Mouse (Mus musculus) liver, postnatal 0 days (tissue): Measurements from ENCODE around the gene Ccr1. TPM values are rescaled to one million over a fixed set of nuclear protein-coding genes. Genes with fewer than 3 reads are reported as not detected.

Experiments used
- ATAC-seq: fragments of 200-750 bp; cut with Nextera tagmentation; 2 replicates; pipeline ENCODE4 v1.8.0; 2017; ENCODE audit warnings: mild to moderate bottlenecking, moderate library complexity
- DNase-seq: peaks from one replicate; pipeline ENCODE4 v3.0.0-alpha.2; 2016
- H3K27ac ChIP-seq: fragments of 300-500 bp; sonication (generic); 2 replicates; pipeline ENCODE4 v1.5.1; 2014; ENCODE audit warnings: antibody characterized with exemption, moderate library complexity, mild to moderate bottlenecking, low read depth
- H3K27me3 ChIP-seq: fragments of 300-500 bp; sonication (generic); 2 replicates; pipeline ENCODE4 v1.6.1; 2014; ENCODE audit warnings: low read length, control low read depth, mixed read lengths; ENCODE audit not compliant: insufficient read depth
- H3K36me3 ChIP-seq: fragments of 300-500 bp; sonication (generic); replicated peaks from 2 replicates; pipeline ENCODE4 v1.6.1; 2014; ENCODE audit warnings: mild to moderate bottlenecking, control low read depth, low read length, moderate library complexity, mixed read lengths; ENCODE audit not compliant: insufficient read depth
- H3K4me1 ChIP-seq: fragments of 300-500 bp; sonication (generic); 2 replicates; pipeline ENCODE4 v1.6.1; 2014; ENCODE audit warnings: antibody characterized with exemption, mild to moderate bottlenecking, control low read depth; ENCODE audit not compliant: insufficient read depth
- H3K4me2 ChIP-seq: fragments of 300-500 bp; sonication (generic); 2 replicates; pipeline ENCODE4 v1.6.1; 2014; ENCODE audit warnings: low read depth, mild to moderate bottlenecking, low read length, moderate library complexity, mixed read lengths
- H3K4me3 ChIP-seq: fragments of 300-500 bp; sonication (generic); 2 replicates; pipeline ENCODE4 v1.5.1; 2014; ENCODE audit warnings: low read depth, low read length
- H3K9ac ChIP-seq: fragments of 300-500 bp; sonication (generic); replicated peaks from 2 replicates; pipeline ENCODE4 v1.6.1; 2014; ENCODE audit warnings: mild to moderate bottlenecking, moderate library complexity
- H3K9me3 ChIP-seq: fragments of 300-500 bp; sonication (generic); 2 replicates; pipeline ENCODE4 v1.6.1; 2016; ENCODE audit warnings: mild to moderate bottlenecking, control low read depth, low read length, mixed read lengths
- CTCF ChIP-seq: sonication (generic); IDR thresholded peaks from 2 replicates; pipeline ENCODE4 v1.5.1; 2016; ENCODE audit warnings: antibody characterized with exemption, low read depth
- EP300 ChIP-seq: IDR thresholded peaks from 2 replicates; pipeline ENCODE4 v1.6.1; 2016; ENCODE audit warnings: antibody characterized with exemption, low read depth, mild to moderate bottlenecking
- WGBS: fragments of 180-500 bp; shearing (Covaris S2); extraction: QIAGEN DNeasy Blood & Tissue Kit; methylation state at CpG from one replicate; pipeline ENCODE4 v1.1.7; 2014; ENCODE audit not compliant: insufficient replicate concordance; 5-methylcytosine and 5-hydroxymethylcytosine counted together
- polyA plus RNA-seq: library from polyadenylated mRNA; unstranded; fragments of >200 nt; fragmentation: Nextera tagmentation; extraction: Ambion mirVana; gene quantifications from 2 replicates; pipeline ENCODE4 v1.2.1, GENCODE M21; 2015

Ccr1 gene
- polyA plus RNA-seq, 1 experiment from 2014 or later, result 2.9 TPM

DNA sequence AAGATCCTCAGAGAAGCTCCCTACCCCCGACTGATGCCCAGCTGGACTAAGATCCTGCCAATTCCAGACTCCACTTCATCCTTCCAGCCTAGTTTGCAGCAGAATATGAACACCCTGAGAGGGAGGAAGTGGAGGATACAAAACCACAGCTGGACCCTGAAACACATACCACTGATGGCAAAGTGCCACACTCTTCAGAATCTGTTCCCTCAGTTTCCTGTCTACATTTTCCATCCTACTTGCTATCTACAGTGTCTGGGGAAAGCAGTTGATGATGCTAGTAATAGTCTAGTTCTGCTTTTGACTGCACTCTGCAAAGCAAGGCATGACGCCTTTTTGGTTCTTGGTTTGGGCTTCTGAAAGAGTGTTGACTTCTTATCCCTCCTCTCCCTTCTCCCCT lies 27.2 kb downstream of the Ccr1 start:
- H3K27me3 ChIP-seq, result no peaks in the 10 kb centered on the region
- H3K9ac ChIP-seq, result no peak overlapping the region
- no peak for DNase-seq
- H3K4me2 ChIP-seq, result no peak overlapping the region
- no peaks in the 10 kb centered on the region for H3K9me3 ChIP-seq
- peak overlapping the region; percentile 80 for H3K27ac ChIP-seq
- peak; percentile 49 for ATAC-seq
- H3K36me3 ChIP-seq, result no peaks in the 10 kb centered on the region
- 0 out of 2 replicates have a peak, but pooled peaks have one; percentile 24 for TF ChIP-seq EP300
- no peak for TF ChIP-seq CTCF
- peaks cover 16% of the 10 kb centered on the region for H3K4me1 ChIP-seq
- H3K4me3 ChIP-seq, result no peak overlapping the region
- WGBS, result 33% methylated on average over 2 of the region's 2 CpGs

DNA sequence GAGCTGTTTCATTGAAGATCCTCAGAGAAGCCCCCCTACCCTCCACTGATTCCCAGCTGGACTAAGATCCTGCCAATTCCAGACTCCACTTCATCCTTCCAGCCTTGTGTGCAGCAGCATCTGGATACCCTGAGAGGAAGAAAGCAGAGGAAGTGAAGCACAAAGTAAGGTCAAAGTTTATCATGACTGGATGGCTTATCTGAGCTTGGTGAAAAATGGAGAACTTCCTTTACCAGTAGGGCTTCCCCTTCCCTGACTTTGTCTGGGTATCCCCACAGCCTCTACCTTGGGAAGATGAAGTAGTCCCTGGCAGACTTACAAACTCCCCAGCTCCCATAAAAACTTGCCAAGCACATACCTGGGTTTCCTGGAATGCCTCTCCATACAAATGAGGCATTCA lies 27.9 kb downstream of the Ccr1 start:
- H3K9me3 ChIP-seq, result no peaks in the 10 kb centered on the region
- no peak overlapping the region for H3K4me2 ChIP-seq
- no peaks in the 10 kb centered on the region for H3K27me3 ChIP-seq
- peak overlapping the region; percentile 29; the same call in 1 of the 2 replicates for H3K27ac ChIP-seq
- H3K4me3 ChIP-seq, result no peak overlapping the region
- TF ChIP-seq EP300 (no peak), CTCF (no peak)
- H3K4me1 ChIP-seq, result peaks cover 16% of the 10 kb centered on the region
- H3K36me3 ChIP-seq, result no peaks in the 10 kb centered on the region
- ATAC-seq (no peak), DNase-seq (no peak)
- H3K9ac ChIP-seq, result no peak overlapping the region

DNA sequence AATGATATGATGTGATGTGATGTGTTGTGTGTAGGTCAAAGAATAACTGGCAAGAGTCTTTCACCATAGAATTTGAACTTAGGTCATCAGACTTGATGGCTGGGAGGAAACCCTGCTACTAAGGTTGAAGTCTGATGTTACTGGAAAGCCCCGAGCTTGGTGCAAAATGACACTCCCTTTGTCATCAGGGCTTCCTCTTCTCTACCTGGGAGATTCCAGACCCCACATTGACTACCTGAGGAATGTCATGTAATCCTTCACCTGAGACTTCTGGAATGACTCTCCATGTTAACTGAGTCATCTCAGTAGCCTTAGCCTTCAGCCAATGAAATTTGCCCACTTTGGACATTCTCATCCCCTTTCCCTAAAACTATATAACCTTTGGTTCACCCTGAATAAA lies 28.3 kb downstream of the Ccr1 start:
- WGBS, result 33% methylated on average over 1 of the region's 1 CpGs
- no peak overlapping the region for H3K4me2 ChIP-seq
- ATAC-seq, result no peak
- H3K4me1 ChIP-seq, result peaks cover 16% of the 10 kb centered on the region
- H3K9me3 ChIP-seq, result no peaks in the 10 kb centered on the region
- H3K27ac ChIP-seq, result peak overlapping the region; percentile 29; the same call in 1 of the 2 replicates
- no peak for TF ChIP-seq EP300
- TF ChIP-seq CTCF, result no peak
- no peaks in the 10 kb centered on the region for H3K36me3 ChIP-seq
- no peaks in the 10 kb centered on the region for H3K27me3 ChIP-seq
- H3K4me3 ChIP-seq, result no peak overlapping the region
- DNase-seq, result no peak
- no peak overlapping the region for H3K9ac ChIP-seq

DNA sequence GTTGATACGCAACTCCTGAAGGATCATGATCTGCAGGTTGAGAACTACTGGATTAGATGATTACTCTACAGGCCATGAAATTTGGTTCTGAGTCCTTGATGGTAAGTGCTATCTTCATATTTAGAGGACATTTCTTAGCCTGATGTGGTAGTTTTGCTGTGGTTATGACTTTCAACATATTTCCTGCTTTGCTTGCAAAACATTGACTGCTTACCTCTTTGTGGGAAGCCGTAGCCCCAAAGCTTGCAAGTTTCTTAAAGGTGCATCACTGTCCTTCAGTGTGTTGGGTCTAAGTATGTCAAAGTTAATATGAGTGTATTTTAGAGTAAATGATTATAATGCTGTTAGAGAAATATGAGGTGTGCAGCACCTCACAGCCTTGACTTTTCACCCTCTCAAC lies 30.5 kb downstream of the Ccr1 start:
- 57% methylated on average over 2 of the region's 2 CpGs for WGBS
- Histone ChIP-seq H3K4me3 (no peak overlapping the region), H3K4me2 (no peak overlapping the region), H3K9me3 (no peaks in the 10 kb centered on the region), H3K4me1 (peaks cover 19% of the 10 kb centered on the region), H3K9ac (no peak overlapping the region), H3K27ac (0 out of 2 replicates have a peak overlapping the region, but pooled peaks have one; percentile 48), H3K27me3 (no peaks in the 10 kb centered on the region), H3K36me3 (no peaks in the 10 kb centered on the region)
- TF ChIP-seq EP300 (peak; percentile 79), CTCF (no peak)
- DNase-seq (no peak), ATAC-seq (peak; percentile 35)

GRCm38 (mm10) chr9:123936604-123937280 lies 31.8 kb downstream of the Ccr1 start:
- no peaks in the 10 kb centered on the region for H3K27me3 ChIP-seq
- H3K4me2 ChIP-seq, result no peak overlapping the region
- no peaks in the 10 kb centered on the region for H3K36me3 ChIP-seq
- H3K4me1 ChIP-seq, result peaks cover 13% of the 10 kb centered on the region
- TF ChIP-seq CTCF (no peak), EP300 (peak; percentile 76)
- 78% methylated on average over 9 of the region's 9 CpGs for WGBS
- ATAC-seq, result no peak
- no peak for DNase-seq
- no peak overlapping the region for H3K4me3 ChIP-seq
- H3K27ac ChIP-seq, result no peak overlapping the region
- no peaks in the 10 kb centered on the region for H3K9me3 ChIP-seq
- no peak overlapping the region for H3K9ac ChIP-seq

DNA sequence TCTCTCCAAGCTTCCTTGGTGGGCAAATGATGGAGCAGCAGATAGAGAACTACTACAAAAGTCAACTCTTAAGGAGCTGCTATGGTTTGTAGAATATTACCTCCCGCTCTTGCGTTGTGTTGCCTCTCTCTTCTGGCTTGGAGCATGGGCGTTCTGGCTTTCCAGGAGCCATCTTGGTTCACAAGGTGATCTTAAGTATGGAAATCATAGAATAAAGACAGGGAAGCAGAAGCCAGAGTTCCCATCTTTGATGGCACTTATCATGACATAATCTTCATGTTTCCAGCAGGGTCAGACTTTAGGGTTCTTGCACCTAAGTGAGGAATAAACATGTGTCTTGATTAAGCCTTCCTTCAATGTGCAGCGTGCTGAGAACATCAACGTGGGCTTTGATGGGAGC lies 32.7 kb downstream of the Ccr1 start:
- Histone ChIP-seq H3K9me3 (no peaks in the 10 kb centered on the region), H3K4me2 (no peak overlapping the region), H3K27ac (no peak overlapping the region; the same call in 1 of the 2 replicates), H3K4me3 (no peak overlapping the region), H3K4me1 (peaks cover 9% of the 10 kb centered on the region), H3K27me3 (no peaks in the 10 kb centered on the region), H3K36me3 (no peaks in the 10 kb centered on the region), H3K9ac (no peak overlapping the region)
- TF ChIP-seq EP300, result no peak
- TF ChIP-seq CTCF, result no peak
- no peak for ATAC-seq
- 84% methylated on average over 5 of the region's 5 CpGs for WGBS
- DNase-seq, result no peak

GRCm38 (mm10) chr9:123935346-123935745 lies 33.1 kb downstream of the Ccr1 start:
- Histone ChIP-seq H3K9me3 (no peaks in the 10 kb centered on the region), H3K9ac (no peak overlapping the region), H3K4me3 (no peak overlapping the region), H3K36me3 (no peaks in the 10 kb centered on the region), H3K27me3 (no peaks in the 10 kb centered on the region), H3K4me2 (no peak overlapping the region), H3K27ac (0 out of 2 replicates have a peak overlapping the region, but pooled peaks have one; percentile 19), H3K4me1 (peaks cover 13% of the 10 kb centered on the region)
- DNase-seq, result no peak
- ATAC-seq, result no peak
- TF ChIP-seq EP300, result no peak
- no peak for TF ChIP-seq CTCF
- 76% methylated on average over 6 of the region's 6 CpGs for WGBS
